Mouse (Mus musculus): Measurements from ENCODE around the gene Stk39. TPM values are rescaled to one million over a fixed set of nuclear protein-coding genes. Genes with fewer than 3 reads are reported as not detected.

Stk39 gene
- polyA plus RNA-seq, 1 experiment, result 26.3 TPM

GRCm38 (mm10) chr2:68378319-68378718 lies 93.7 kb downstream of the Stk39 start:
- Histone ChIP-seq H3K27ac (ENCODE audit: insufficient read depth, low read length) (no peak overlapping the region), H3K4me1 (ENCODE audit: control insufficient read depth, insufficient read depth, low read length) (peaks cover 9% of the 10 kb centered on the region), H3K4me3 (ENCODE audit: insufficient read depth, low read length) (no peak overlapping the region)
- TF ChIP-seq POLR2A (IDR thresholded peaks at IDR 0.05; ENCODE audit: low read depth, low read length) (no peak), CTCF (IDR thresholded peaks at IDR 0.05; ENCODE audit: borderline replicate concordance, insufficient read depth, low read length) (no peak)

GRCm38 (mm10) chr2:68377251-68377681 lies 94.8 kb downstream of the Stk39 start:
- Histone ChIP-seq H3K4me1 (ENCODE audit: control insufficient read depth, insufficient read depth, low read length) (peaks cover 9% of the 10 kb centered on the region), H3K27ac (ENCODE audit: insufficient read depth, low read length) (no peak overlapping the region), H3K4me3 (ENCODE audit: insufficient read depth, low read length) (no peak overlapping the region)
- TF ChIP-seq POLR2A (IDR thresholded peaks at IDR 0.05; ENCODE audit: low read depth, low read length) (no peak), CTCF (IDR thresholded peaks at IDR 0.05; ENCODE audit: borderline replicate concordance, insufficient read depth, low read length) (no peak)

- H3K27ac ChIP-seq (ENCODE audit: insufficient read depth, low read length), result no peak overlapping the region
- no peak for TF ChIP-seq CTCF (IDR thresholded peaks at IDR 0.05; ENCODE audit: borderline replicate concordance, insufficient read depth, low read length)
- no peak for TF ChIP-seq POLR2A (IDR thresholded peaks at IDR 0.05; ENCODE audit: low read depth, low read length)
- H3K4me3 ChIP-seq (ENCODE audit: insufficient read depth, low read length), result no peak overlapping the region
- H3K4me1 ChIP-seq (ENCODE audit: control insufficient read depth, insufficient read depth, low read length), result peaks cover 9% of the 10 kb centered on the region
Measured at GRCm38 (mm10) chr2:68376660-68377059, 95.4 kb downstream of the Stk39 start.

DNA sequence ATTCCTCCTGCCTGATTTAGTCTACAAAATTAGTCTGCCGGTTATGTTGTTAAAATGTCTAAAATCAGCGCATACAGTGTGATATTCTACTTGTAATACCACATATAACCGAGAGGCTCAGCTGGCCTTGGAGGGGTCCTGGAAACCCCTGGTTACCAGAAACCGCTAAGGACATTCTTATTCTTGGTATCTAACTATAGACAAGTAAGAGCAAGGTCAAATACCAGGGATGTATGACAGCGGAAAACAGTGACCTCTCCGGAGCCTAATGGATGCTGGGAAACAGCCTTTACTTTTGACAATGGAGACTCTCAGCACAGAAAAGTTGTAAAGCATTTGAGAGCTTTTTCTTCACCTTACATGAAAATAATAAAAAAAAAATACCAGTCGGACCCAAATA lies 97.9 kb downstream of the Stk39 start:
- no peak overlapping the region for H3K27ac ChIP-seq (ENCODE audit: insufficient read depth, low read length)
- peaks cover 3% of the 10 kb centered on the region; the same call in 1 of the 2 replicates for H3K4me1 ChIP-seq (ENCODE audit: control insufficient read depth, insufficient read depth, low read length)
- H3K4me3 ChIP-seq (ENCODE audit: insufficient read depth, low read length), result no peak overlapping the region
- TF ChIP-seq POLR2A (IDR thresholded peaks at IDR 0.05; ENCODE audit: low read depth, low read length), result no peak
- TF ChIP-seq CTCF (IDR thresholded peaks at IDR 0.05; ENCODE audit: borderline replicate concordance, insufficient read depth, low read length), result no peak

GRCm38 (mm10) chr2:68371912-68372311 lies 100.2 kb downstream of the Stk39 start:
- TF ChIP-seq POLR2A (IDR thresholded peaks at IDR 0.05; ENCODE audit: low read depth, low read length) (no peak), CTCF (IDR thresholded peaks at IDR 0.05; ENCODE audit: borderline replicate concordance, insufficient read depth, low read length) (no peak)
- no peak overlapping the region for H3K27ac ChIP-seq (ENCODE audit: insufficient read depth, low read length)
- no peak overlapping the region for H3K4me3 ChIP-seq (ENCODE audit: insufficient read depth, low read length)
- no peaks in the 10 kb centered on the region for H3K4me1 ChIP-seq (ENCODE audit: control insufficient read depth, insufficient read depth, low read length)

DNA sequence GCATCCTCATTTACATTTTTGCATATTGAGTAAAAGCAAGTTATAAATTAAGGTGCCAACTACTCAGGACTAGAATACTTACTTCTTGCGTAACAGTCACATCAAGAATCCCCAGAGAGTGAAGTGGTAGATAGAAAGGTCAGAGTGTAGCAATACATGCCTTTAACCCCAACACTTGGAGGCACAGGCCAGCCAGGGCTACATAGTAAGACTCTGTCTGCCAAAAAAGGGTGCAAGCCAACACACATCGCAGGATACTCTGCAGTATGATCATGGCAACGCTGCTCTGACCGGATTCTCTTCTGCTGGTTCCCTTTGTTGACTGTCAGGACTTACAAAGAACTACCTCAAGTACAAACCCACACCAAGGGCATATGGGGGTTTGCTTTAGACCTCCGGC lies 101.7 kb downstream of the Stk39 start:
- TF ChIP-seq CTCF (IDR thresholded peaks at IDR 0.05; ENCODE audit: borderline replicate concordance, insufficient read depth, low read length) (no peak), POLR2A (IDR thresholded peaks at IDR 0.05; ENCODE audit: low read depth, low read length) (no peak)
- Histone ChIP-seq H3K4me1 (ENCODE audit: control insufficient read depth, insufficient read depth, low read length) (no peaks in the 10 kb centered on the region), H3K4me3 (ENCODE audit: insufficient read depth, low read length) (no peak overlapping the region), H3K27ac (ENCODE audit: insufficient read depth, low read length) (no peak overlapping the region)

DNA sequence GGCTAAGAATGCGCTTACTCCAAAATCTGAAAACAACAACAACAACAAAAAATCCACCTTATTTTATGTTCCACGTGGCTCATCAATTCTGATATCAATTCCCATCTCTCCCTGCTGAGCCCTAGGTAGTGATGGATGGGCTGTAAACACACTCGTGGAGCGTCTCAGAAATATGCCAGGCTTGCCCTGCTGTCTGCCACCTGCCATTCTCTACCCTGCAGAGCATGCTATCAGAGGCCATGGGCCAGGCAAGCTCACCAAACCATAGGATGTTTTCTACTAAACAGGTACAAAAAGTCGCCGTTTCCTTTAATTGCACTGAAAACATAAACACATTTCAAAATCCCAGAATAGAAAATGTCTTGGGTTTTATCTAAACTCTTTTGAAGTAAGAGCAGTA lies 103.0 kb downstream of the Stk39 start:
- Histone ChIP-seq H3K4me1 (ENCODE audit: control insufficient read depth, insufficient read depth, low read length) (no peaks in the 10 kb centered on the region), H3K4me3 (ENCODE audit: insufficient read depth, low read length) (no peak overlapping the region)

DNA sequence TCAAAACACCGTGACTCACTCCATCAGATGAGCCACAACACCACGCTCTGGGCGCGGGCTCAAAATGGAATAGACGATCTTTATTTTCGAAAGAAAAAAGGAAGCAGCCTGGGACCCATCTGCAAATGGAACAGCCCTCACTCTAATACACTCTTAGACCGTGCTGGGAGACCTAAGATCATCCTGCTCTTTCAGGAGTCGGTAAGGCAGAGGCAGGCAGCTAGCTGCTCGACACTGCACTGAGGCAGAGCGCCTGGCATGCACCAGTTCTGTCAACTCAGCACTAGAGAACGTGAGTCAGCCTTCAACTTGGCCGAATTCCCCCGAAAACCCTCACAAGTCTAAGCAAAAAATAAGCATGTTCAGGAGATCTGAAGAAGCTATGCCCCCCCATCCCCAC lies 104.1 kb downstream of the Stk39 start:
- no peak overlapping the region for H3K4me3 ChIP-seq (ENCODE audit: insufficient read depth, low read length)
- no peaks in the 10 kb centered on the region for H3K4me1 ChIP-seq (ENCODE audit: control insufficient read depth, insufficient read depth, low read length)
- no peak overlapping the region for H3K27ac ChIP-seq (ENCODE audit: insufficient read depth, low read length)
- TF ChIP-seq CTCF (IDR thresholded peaks at IDR 0.05; ENCODE audit: borderline replicate concordance, insufficient read depth, low read length) (no peak), POLR2A (IDR thresholded peaks at IDR 0.05; ENCODE audit: low read depth, low read length) (no peak)

More for the DNA sequence above, 103.0 kb downstream of the Stk39 start:
- no peak overlapping the region for H3K27ac ChIP-seq (ENCODE audit: insufficient read depth, low read length)
- TF ChIP-seq POLR2A (IDR thresholded peaks at IDR 0.05; ENCODE audit: low read depth, low read length), result no peak
- TF ChIP-seq CTCF (IDR thresholded peaks at IDR 0.05; ENCODE audit: borderline replicate concordance, insufficient read depth, low read length), result no peak

GRCm38 (mm10) chr2:68366897-68367193 lies 105.2 kb downstream of the Stk39 start:
- Histone ChIP-seq H3K4me1 (ENCODE audit: control insufficient read depth, insufficient read depth, low read length) (no peaks in the 10 kb centered on the region), H3K27ac (ENCODE audit: insufficient read depth, low read length) (no peak overlapping the region), H3K4me3 (ENCODE audit: insufficient read depth, low read length) (no peak overlapping the region)
- TF ChIP-seq POLR2A (IDR thresholded peaks at IDR 0.05; ENCODE audit: low read depth, low read length) (no peak), CTCF (IDR thresholded peaks at IDR 0.05; ENCODE audit: borderline replicate concordance, insufficient read depth, low read length) (no peak)

GRCm38 (mm10) chr2:68366091-68366896 lies 105.8 kb downstream of the Stk39 start:
- no peak for TF ChIP-seq POLR2A (IDR thresholded peaks at IDR 0.05; ENCODE audit: low read depth, low read length)
- TF ChIP-seq CTCF (IDR thresholded peaks at IDR 0.05; ENCODE audit: borderline replicate concordance, insufficient read depth, low read length), result no peak
- Histone ChIP-seq H3K4me1 (ENCODE audit: control insufficient read depth, insufficient read depth, low read length) (no peaks in the 10 kb centered on the region), H3K4me3 (ENCODE audit: insufficient read depth, low read length) (no peak overlapping the region), H3K27ac (ENCODE audit: insufficient read depth, low read length) (no peak overlapping the region)
